Mouse (Mus musculus): ENCODE data around the gene B2m.

- TF ChIP-seq ZNF384 (IDR thresholded peaks at IDR 0.05; ENCODE audit: low read depth, low read length), result no peak
- no peak for TF ChIP-seq RCOR1 (IDR thresholded peaks at IDR 0.05; ENCODE audit: low read depth, low read length)
- no peak for TF ChIP-seq POLR2AphosphoS5 (IDR thresholded peaks at IDR 0.05; ENCODE audit: borderline replicate concordance, low read depth, low read length)
- TF ChIP-seq MAFK (IDR thresholded peaks at IDR 0.05; ENCODE audit: borderline replicate concordance, low read depth, low read length), result no peak
- no peak for TF ChIP-seq HCFC1 (IDR thresholded peaks at IDR 0.05; ENCODE audit: low read depth, low read length)
- no peak for TF ChIP-seq CTCF (IDR thresholded peaks at IDR 0.05 in 2 of 3, conservative IDR thresholded peaks at IDR 0.05 in 1 of 3; ENCODE audit: control insufficient read depth in 1 of 3, insufficient read depth in 1 of 3, low read depth in 2 of 3, low read length in 3 of 3, poor library complexity in 1 of 3, severe bottlenecking in 1 of 3)
- no peak for TF ChIP-seq USF1 (IDR thresholded peaks at IDR 0.05; ENCODE audit: low read depth, low read length)
Observed at GRCm38 (mm10) chr2:122157561-122157960, 10.1 kb downstream of the B2m start.

Measured in MEL (cell line).